Mouse (Mus musculus) layer of hippocampus, adult 9-10 months (tissue): ENCODE measurements around the gene Pi16.

ENCODE experiments used
- DNase-seq: peaks from one replicate; pipeline ENCODE4 v3.0.0; 2022; ENCODE audit warnings: low spot score

Pi16 gene

GRCm38 (mm10) chr17:29304376-29305057, 13.0 kb upstream of the Pi16 start:
- no peak for DNase-seq

- no peak for DNase-seq
Observed at GRCm38 (mm10) chr17:29305058-29305806, 12.2 kb upstream of the Pi16 start.

- DNase-seq, result no peak
Observed at GRCm38 (mm10) chr17:29305871-29306270, 11.6 kb upstream of the Pi16 start.

GRCm38 (mm10) chr17:29310056-29310623, 7.3 kb upstream of the Pi16 start:
- no peak for DNase-seq

GRCm38 (mm10) chr17:29311602-29312001, 5.9 kb upstream of the Pi16 start:
- no peak for DNase-seq

- DNase-seq, result no peak
Observed at GRCm38 (mm10) chr17:29312082-29312481, 5.4 kb upstream of the Pi16 start.

- DNase-seq, result no peak
Observed at GRCm38 (mm10) chr17:29313300-29313699, 4.2 kb upstream of the Pi16 start.

GRCm38 (mm10) chr17:29315672-29316465, 1.6 kb upstream of the Pi16 start:
- no peak for DNase-seq

GRCm38 (mm10) chr17:29316891-29317290, 589 bp upstream of the Pi16 start:
- no peak for DNase-seq

- no peak for DNase-seq
Observed at GRCm38 (mm10) chr17:29318731-29319250, 1.3 kb downstream of the Pi16 start.

- no peak for DNase-seq
Observed at GRCm38 (mm10) chr17:29319476-29319875, 2.0 kb downstream of the Pi16 start.

- no peak for DNase-seq
Observed at GRCm38 (mm10) chr17:29319881-29320639, 2.6 kb downstream of the Pi16 start.

- DNase-seq, result no peak
Observed at GRCm38 (mm10) chr17:29321765-29322602, 4.5 kb downstream of the Pi16 start.

- DNase-seq, result no peak
Observed at GRCm38 (mm10) chr17:29322603-29322962, 5.1 kb downstream of the Pi16 start.

GRCm38 (mm10) chr17:29323625-29324024, 6.1 kb downstream of the Pi16 start:
- no peak for DNase-seq

- no peak for DNase-seq
Observed at GRCm38 (mm10) chr17:29325831-29326230, 8.4 kb downstream of the Pi16 start.

- DNase-seq, result no peak
Observed at GRCm38 (mm10) chr17:29326531-29327529, 9.3 kb downstream of the Pi16 start.

- no peak for DNase-seq
Observed at GRCm38 (mm10) chr17:29327691-29328090, 10.2 kb downstream of the Pi16 start.

- DNase-seq, result no peak
Observed at GRCm38 (mm10) chr17:29330221-29330620, 12.7 kb downstream of the Pi16 start.
